Mouse (Mus musculus) ES-E14 (cell line): Measurements from ENCODE around the gene Dlgap5. TPM values are rescaled to one million over a fixed set of nuclear protein-coding genes. Genes with fewer than 3 reads are reported as not detected.

Source experiments
- DNase-seq: peaks from one replicate; pipeline ENCODE4 v3.0.0-alpha.2; 2013; ENCODE audit warnings: low read depth, low spot score
- H3K27ac ChIP-seq: 2 replicates; pipeline ENCODE4 v1.5.1; 2012; ENCODE audit warnings: low read depth, mild to moderate bottlenecking, low read length, moderate library complexity, mixed read lengths; ENCODE audit not compliant: poor library complexity, insufficient read depth, severe bottlenecking
- H3K36me3 ChIP-seq: 2 replicates; pipeline ENCODE4 v1.6.1; 2012; ENCODE audit warnings: mild to moderate bottlenecking, low read length, moderate library complexity, mixed read lengths; ENCODE audit not compliant: control insufficient read depth, poor library complexity, insufficient read depth, severe bottlenecking
- H3K4me1 ChIP-seq, 2 experiments: fragments of 150-350 bp in 1 of 2; sonication (generic) in 1 of 2; 2 replicates each; pipeline ENCODE4 v1.6.1; 2012; ENCODE audit warnings: low read length in 2 of 2, mild to moderate bottlenecking in 1 of 2, mixed read lengths in 1 of 2; ENCODE audit not compliant: control insufficient read depth in 2 of 2, insufficient read depth in 2 of 2, poor library complexity in 1 of 2
- H3K4me3 ChIP-seq, 2 experiments: fragments of 150-350 bp in 1 of 2; sonication (generic) in 1 of 2; 2 replicates each; pipeline ENCODE4 v1.5.1; 2012; ENCODE audit warnings: low read length in 2 of 2, low read depth in 1 of 2, mild to moderate bottlenecking in 1 of 2, mixed read lengths in 1 of 2; ENCODE audit not compliant: insufficient read depth in 1 of 2, poor library complexity in 1 of 2, severe bottlenecking in 1 of 2
- H3K9ac ChIP-seq: 2 replicates; pipeline ENCODE4 v1.6.1; 2012; ENCODE audit warnings: low read depth, mild to moderate bottlenecking, low read length, mixed read lengths; ENCODE audit not compliant: poor library complexity, insufficient read depth, severe bottlenecking
- H3K9me3 ChIP-seq: fragments of 150-350 bp; sonication (generic); 2 replicates; pipeline ENCODE4 v1.6.1; 2012; ENCODE audit warnings: low read depth, mild to moderate bottlenecking, low read length; ENCODE audit not compliant: control insufficient read depth, insufficient read depth
- CHD2 ChIP-seq: IDR thresholded peaks from 2 replicates; pipeline ENCODE4 v1.6.1; 2014; ENCODE audit warnings: mild to moderate bottlenecking, low read depth, low read length, inconsistent platforms
- HCFC1 ChIP-seq: IDR thresholded peaks from 2 replicates; pipeline ENCODE4 v1.6.1; 2012; ENCODE audit warnings: low read length, inconsistent platforms, borderline replicate concordance; ENCODE audit not compliant: insufficient read depth
- MAFK ChIP-seq: IDR thresholded peaks from 2 replicates; pipeline ENCODE4 v1.6.1; 2014; ENCODE audit warnings: mild to moderate bottlenecking, low read depth, low read length, inconsistent platforms; ENCODE audit not compliant: insufficient read depth
- ZC3H11A ChIP-seq: IDR thresholded peaks from 2 replicates; pipeline ENCODE4 v1.6.1; 2012; ENCODE audit warnings: low read depth, mild to moderate bottlenecking, inconsistent platforms, low read length, borderline replicate concordance
- ZNF384 ChIP-seq: IDR thresholded peaks from 2 replicates; pipeline ENCODE4 v1.6.1; 2012; ENCODE audit warnings: low read depth, low read length, inconsistent platforms
- in situ Hi-C, 2 experiments: fragments of 600-800 bp; cut with MboI; formaldehyde crosslinking; loops; one replicate each; pipeline ENCODE4 v1.15.1; 2025; ENCODE audit warnings: low sequenced_read_pairs in 2 of 2, inconsistent platforms in 1 of 2; ENCODE audit not compliant: unreplicated experiment in 2 of 2
- total RNA-seq: library from RNA; depleted of rRNA; stranded (reverse); fragments of 300-350 nt; gene quantifications from 2 replicates; pipeline ENCODE4 v1.2.3, GENCODE M21; 2012

Dlgap5 gene
- total RNA-seq, 1 experiment: 46.8 TPM

DNA sequence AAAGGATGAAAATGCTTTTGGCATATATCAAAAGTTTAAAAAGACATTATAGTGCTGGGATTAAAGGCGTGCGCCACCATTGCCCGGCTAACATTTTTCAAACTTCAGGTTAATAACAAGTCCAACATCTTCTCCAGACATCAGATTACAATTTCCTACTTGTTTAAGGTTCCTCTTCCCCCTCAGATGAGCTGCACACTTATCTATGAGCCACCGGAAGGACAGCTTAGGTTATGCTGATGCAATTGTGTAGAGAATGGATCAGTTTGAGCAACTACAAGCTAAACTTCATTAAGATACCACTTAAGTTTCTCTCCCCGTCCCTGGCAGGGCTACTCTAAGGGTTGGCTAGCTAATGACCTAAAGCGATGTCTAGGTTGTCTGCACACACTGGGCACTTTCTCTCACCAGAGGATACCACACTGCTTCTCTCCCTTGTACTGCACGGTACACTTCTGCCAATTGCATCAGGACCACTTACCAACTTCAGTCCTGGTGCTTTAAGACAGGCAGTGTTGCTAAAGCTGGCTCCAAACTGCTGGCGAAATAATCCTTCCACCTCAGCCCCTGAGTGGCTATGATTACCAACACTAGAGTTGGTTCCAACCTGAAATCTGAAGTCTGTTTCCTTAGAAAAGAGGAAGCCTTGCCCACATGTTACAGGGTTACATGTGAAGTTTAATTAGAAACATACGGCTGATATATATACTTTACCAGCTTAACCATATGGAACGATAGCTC lies 24.7 kb downstream of the Dlgap5 start:
- H3K36me3 ChIP-seq: peaks cover 61% of the 10 kb centered on the region
- no peaks in the 10 kb centered on the region for H3K9me3 ChIP-seq
- H3K9ac ChIP-seq: no peak overlapping the region
- in situ Hi-C loops: loop anchor here in 1 of 2 experiments (10.0 kb wide), 1 partner anchor 59 kb away; no protein-coding TSS in a partner anchor
- H3K4me1 ChIP-seq: no peaks in the 10 kb centered on the region
- H3K27ac ChIP-seq: no peak overlapping the region
- TF ChIP-seq ZNF384: no peak
- no peak for TF ChIP-seq CHD2
- TF ChIP-seq MAFK: no peak
- TF ChIP-seq ZC3H11A: no peak
- no peak for TF ChIP-seq HCFC1
- no peak overlapping the region for H3K4me3 ChIP-seq
- DNase-seq: no peak

GRCm38 (mm10) chr14:47386125-47386524 lies 32.1 kb downstream of the Dlgap5 start:
- Histone ChIP-seq H3K27ac (no peak overlapping the region), H3K9me3 (no peaks in the 10 kb centered on the region), H3K9ac (no peak overlapping the region), H3K4me3 (no peak overlapping the region), H3K4me1 (peaks cover 0 to 2% of the 10 kb centered on the region in 2 experiments; a peak in 1 of 4 replicates), H3K36me3 (peaks cover 28% of the 10 kb centered on the region)
- no peak for TF ChIP-seq MAFK
- TF ChIP-seq ZNF384: no peak
- TF ChIP-seq ZC3H11A: no peak
- TF ChIP-seq CHD2: no peak
- TF ChIP-seq HCFC1: no peak
- in situ Hi-C loops: no loop called here
- no peak for DNase-seq

GRCm38 (mm10) chr14:47384653-47385052 lies 33.6 kb downstream of the Dlgap5 start:
- Histone ChIP-seq H3K9ac (no peak overlapping the region), H3K4me1 (peaks cover 0 to 2% of the 10 kb centered on the region in 2 experiments; a peak in 2 of 4 replicates), H3K27ac (no peak overlapping the region), H3K9me3 (no peaks in the 10 kb centered on the region), H3K36me3 (peaks cover 20% of the 10 kb centered on the region), H3K4me3 (no peak overlapping the region)
- TF ChIP-seq MAFK (no peak), ZNF384 (no peak), HCFC1 (no peak), ZC3H11A (no peak), CHD2 (no peak)
- in situ Hi-C loops: no loop called here
- DNase-seq: no peak

DNA sequence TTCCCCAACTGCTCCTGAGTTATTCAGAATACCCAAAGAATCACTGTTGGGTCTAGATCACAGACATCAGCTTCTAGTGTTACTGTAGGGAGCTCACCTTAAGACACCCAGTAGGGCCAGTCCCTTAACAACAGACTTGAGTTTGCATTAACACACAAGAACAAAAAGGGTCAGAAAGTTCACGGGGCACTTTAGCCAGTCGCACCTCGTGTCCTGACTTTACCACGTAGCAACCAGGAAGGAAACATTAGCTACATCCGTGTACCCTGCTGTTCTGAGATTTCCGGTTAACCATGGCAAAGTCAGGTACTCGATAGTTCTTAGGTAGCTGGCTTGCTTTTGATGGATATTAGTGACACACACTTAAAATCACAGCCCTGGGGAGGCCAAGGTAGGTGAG lies 34.3 kb downstream of the Dlgap5 start:
- Histone ChIP-seq H3K36me3 (peaks cover 16% of the 10 kb centered on the region), H3K4me3 (no peak overlapping the region), H3K27ac (no peak overlapping the region), H3K4me1 (peaks cover 0 to 2% of the 10 kb centered on the region in 2 experiments; a peak in 2 of 4 replicates), H3K9me3 (no peaks in the 10 kb centered on the region), H3K9ac (no peak overlapping the region)
- in situ Hi-C loops: no loop called here
- DNase-seq: no peak
- TF ChIP-seq ZC3H11A: no peak
- no peak for TF ChIP-seq ZNF384
- no peak for TF ChIP-seq CHD2
